Mouse (Mus musculus): ENCODE measurements around the gene Oxct2b. TPM values are rescaled to one million over a fixed set of nuclear protein-coding genes. Genes with fewer than 3 reads are reported as not detected.

The Oxct2b gene
- polyA plus RNA-seq (2016; fragmentation: Nextera tagmentation; extraction: Ambion mirVana) = 0.09 and 0.12 TPM in 2 replicates

DNA sequence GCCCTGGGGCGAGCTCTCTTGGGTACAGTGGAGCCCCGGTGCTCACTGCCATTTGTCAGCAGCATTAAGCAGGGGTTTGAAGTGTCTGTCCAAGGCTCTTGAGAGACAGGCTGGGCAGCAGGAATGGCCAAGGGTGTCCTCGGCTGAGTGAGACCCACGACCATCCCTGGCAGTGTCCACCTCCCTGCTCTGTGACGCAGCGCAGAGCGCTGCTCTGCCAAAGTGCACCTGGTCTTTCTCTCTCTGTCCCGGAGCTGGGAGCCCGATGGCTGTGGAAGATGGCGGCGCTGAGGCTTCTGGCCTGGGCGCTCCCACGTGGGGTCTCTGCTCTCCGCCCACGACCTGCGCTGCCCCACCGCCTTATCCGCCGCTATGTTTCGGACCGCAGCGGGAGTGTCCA is at the start of gene Oxct2b:
Oxct2b (plus strand) TSS at position 256 of the 400 bp plus-strand sequence.
- 13% methylated on average over 22 of the region's 22 CpGs for WGBS
- H3K36me3 ChIP-seq (replicated peaks) = no peaks in the 10 kb centered on the region
- peaks cover 5% of the 10 kb centered on the region for H3K4me1 ChIP-seq
- H3K27me3 ChIP-seq (replicated peaks; ENCODE audit: low read depth, poor library complexity, severe bottlenecking) = peaks cover 36% of the 10 kb centered on the region
- H3K4me3 ChIP-seq = peak within 1 kb of the TSS; percentile 53
- no peaks in the 10 kb centered on the region for H3K9me3 ChIP-seq
- peak within 1 kb of the TSS; percentile 30; the same call in 1 of the 2 replicates for H3K27ac ChIP-seq (replicated peaks)
- DNase-seq (ENCODE audit: low spot score) = peak; percentile 55

DNA sequence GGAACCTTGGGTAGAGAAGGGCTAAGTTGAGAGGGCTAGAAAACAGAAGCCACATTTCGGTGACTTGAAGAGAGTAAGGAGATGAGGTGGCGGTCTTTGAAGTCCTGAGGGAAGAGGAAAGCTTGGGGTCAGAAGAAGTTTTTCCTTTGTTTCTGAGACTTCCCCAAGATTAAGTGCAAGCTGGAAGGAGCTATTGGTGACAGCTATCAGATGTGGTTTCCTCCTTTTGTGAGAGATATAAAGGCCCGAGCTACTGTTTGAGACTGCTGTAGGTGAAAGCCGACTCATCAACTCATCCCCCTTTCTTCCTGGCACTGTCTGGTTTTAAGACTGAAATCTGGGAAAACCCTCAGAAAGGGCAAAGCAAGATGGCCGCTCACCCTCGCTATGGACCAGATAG is 47.4 kb upstream of the Oxct2b start:
- peaks cover 6% of the 10 kb centered on the region for H3K4me1 ChIP-seq
- H3K4me3 ChIP-seq = no peak overlapping the region
- WGBS = 85% methylated on average over 6 of the region's 6 CpGs
- no peak overlapping the region for H3K27ac ChIP-seq (replicated peaks)
- no peak for DNase-seq (ENCODE audit: low spot score)
- H3K27me3 ChIP-seq (replicated peaks; ENCODE audit: low read depth, poor library complexity, severe bottlenecking) = peaks cover 7% of the 10 kb centered on the region; the same call in 1 of the 2 replicates
- H3K36me3 ChIP-seq (replicated peaks) = no peaks in the 10 kb centered on the region
- H3K9me3 ChIP-seq = no peaks in the 10 kb centered on the region

DNA sequence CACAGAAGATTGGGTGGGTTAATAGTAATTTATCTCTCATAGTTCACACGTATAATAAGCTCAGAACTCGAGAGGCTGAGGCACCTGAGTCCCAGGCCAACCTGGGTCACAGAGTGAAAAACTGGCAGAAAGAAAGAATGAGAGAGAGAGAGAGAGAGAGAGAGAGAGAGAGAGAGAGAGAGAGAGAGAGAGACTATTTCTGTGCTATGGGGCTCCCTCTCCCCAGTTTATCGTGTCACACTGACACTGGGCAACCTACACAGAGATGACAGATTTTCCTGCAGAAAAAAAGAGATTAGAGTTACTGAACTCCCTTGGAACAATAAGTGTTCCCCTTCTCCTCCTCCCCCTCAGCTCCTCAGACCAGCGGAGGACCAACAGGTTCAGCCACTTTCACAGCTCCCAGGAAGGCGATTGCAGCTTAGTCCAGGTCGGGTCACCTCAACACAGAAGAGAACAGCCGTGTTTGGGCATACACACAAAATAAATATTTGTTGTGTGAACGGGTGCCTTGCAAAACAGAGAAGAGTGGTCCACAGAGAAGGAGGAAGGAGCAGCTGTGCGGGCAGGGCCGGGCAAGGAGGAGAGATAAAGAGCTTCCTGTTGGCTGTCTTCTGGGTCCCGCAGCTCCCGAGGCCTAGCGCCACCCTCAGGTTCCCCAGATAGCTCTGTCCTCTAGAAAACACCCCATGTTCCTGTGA is 44.6 kb upstream of the Oxct2b start:
- H3K4me1 ChIP-seq = peaks cover 6% of the 10 kb centered on the region
- peak overlapping the region; percentile 40 for H3K27ac ChIP-seq (replicated peaks)
- peak; percentile 56 for DNase-seq (ENCODE audit: low spot score)
- 9% methylated on average over 13 of the region's 13 CpGs for WGBS
- H3K9me3 ChIP-seq = no peaks in the 10 kb centered on the region
- H3K4me3 ChIP-seq = peak overlapping the region; percentile 36
- no peaks in the 10 kb centered on the region for H3K36me3 ChIP-seq (replicated peaks)
- peaks cover 7% of the 10 kb centered on the region; the same call in 1 of the 2 replicates for H3K27me3 ChIP-seq (replicated peaks; ENCODE audit: low read depth, poor library complexity, severe bottlenecking)

- Histone ChIP-seq H3K36me3 (replicated peaks) (no peaks in the 10 kb centered on the region), H3K4me3 (no peak overlapping the region), H3K4me1 (peaks cover 6% of the 10 kb centered on the region), H3K27me3 (replicated peaks; ENCODE audit: low read depth, poor library complexity, severe bottlenecking) (no peaks in the 10 kb centered on the region), H3K27ac (replicated peaks) (no peak overlapping the region), H3K9me3 (no peaks in the 10 kb centered on the region)
- DNase-seq (ENCODE audit: low spot score) = no peak
- 67% methylated on average over 8 of the region's 8 CpGs for WGBS
Measured at GRCm38 (mm10) chr4:123076928-123077327, 39.1 kb upstream of the Oxct2b start.

DNA sequence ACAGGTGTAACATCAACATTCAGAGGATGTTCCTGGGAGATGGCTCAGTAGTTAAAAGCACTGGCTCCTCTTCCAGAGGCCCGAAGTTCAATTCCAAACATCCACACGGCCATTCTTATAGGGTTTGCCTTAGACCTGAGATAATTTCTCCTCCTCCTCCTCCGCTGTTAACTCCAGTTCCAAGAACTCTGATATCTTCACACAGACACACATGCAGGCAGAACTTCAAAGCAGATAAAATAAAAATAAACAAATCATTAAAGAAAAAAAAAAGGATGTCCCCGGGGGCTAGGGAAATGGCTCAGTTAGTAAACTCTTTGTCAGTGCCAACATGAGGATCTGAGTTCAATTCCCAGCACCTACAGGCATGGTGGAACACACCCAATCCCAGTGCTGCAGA is 37.8 kb upstream of the Oxct2b start:
- WGBS = 82% methylated on average over 4 of the region's 4 CpGs
- H3K27me3 ChIP-seq (replicated peaks; ENCODE audit: low read depth, poor library complexity, severe bottlenecking) = no peaks in the 10 kb centered on the region
- H3K9me3 ChIP-seq = no peaks in the 10 kb centered on the region
- DNase-seq (ENCODE audit: low spot score) = no peak
- no peak overlapping the region for H3K27ac ChIP-seq (replicated peaks)
- H3K4me1 ChIP-seq = peaks cover 10% of the 10 kb centered on the region; the same call in 1 of the 2 replicates
- no peaks in the 10 kb centered on the region for H3K36me3 ChIP-seq (replicated peaks)
- no peak overlapping the region for H3K4me3 ChIP-seq

GRCm38 (mm10) chr4:123080791-123081190 is 35.3 kb upstream of the Oxct2b start:
- Histone ChIP-seq H3K27ac (replicated peaks) (no peak overlapping the region), H3K36me3 (replicated peaks) (no peaks in the 10 kb centered on the region), H3K27me3 (replicated peaks; ENCODE audit: low read depth, poor library complexity, severe bottlenecking) (no peaks in the 10 kb centered on the region), H3K9me3 (no peaks in the 10 kb centered on the region), H3K4me1 (peaks cover 10% of the 10 kb centered on the region; the same call in 1 of the 2 replicates), H3K4me3 (no peak overlapping the region)
- no peak for DNase-seq (ENCODE audit: low spot score)
- WGBS = 44% methylated on average over 13 of the region's 13 CpGs

GRCm38 (mm10) chr4:123082283-123083163 is 33.5 kb upstream of the Oxct2b start:
- no peaks in the 10 kb centered on the region for H3K27me3 ChIP-seq (replicated peaks; ENCODE audit: low read depth, poor library complexity, severe bottlenecking)
- H3K27ac ChIP-seq (replicated peaks) = 0 out of 2 replicates have a peak overlapping the region, but pooled peaks have one; percentile 24
- no peak overlapping the region for H3K4me3 ChIP-seq
- DNase-seq (ENCODE audit: low spot score) = peak; percentile 71
- H3K9me3 ChIP-seq = no peaks in the 10 kb centered on the region
- 69% methylated on average over 20 of the region's 20 CpGs for WGBS
- H3K36me3 ChIP-seq (replicated peaks) = no peaks in the 10 kb centered on the region
- H3K4me1 ChIP-seq = peaks cover 10% of the 10 kb centered on the region; the same call in 1 of the 2 replicates

DNA sequence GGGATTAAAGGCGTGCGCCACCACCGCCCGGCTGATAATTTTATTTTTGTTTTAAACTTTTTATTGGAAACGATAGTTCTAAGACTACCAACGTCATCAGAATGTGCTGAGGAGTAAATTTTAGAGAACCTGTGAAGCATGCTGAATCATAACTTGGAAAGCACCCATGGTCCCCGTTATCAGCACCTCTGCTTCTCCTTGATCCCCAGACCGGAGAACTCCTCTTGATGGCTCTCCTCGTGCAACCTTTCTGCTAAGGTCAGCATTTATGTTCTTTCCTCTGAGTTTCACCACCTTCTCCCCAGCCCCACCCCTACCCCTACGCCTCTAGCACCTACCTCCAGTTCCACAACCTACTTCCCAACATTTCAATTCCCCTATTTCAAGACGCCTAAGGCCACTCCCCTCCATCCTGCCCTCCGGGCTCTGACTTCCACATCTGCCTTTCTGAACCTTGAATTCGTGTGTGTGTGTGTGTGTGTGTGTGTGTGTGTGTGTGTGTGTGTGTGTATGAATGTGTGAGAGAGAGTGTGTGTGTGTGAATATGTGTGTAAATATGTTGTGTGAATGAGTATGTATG is 32.7 kb upstream of the Oxct2b start:
- Histone ChIP-seq H3K27ac (replicated peaks) (no peak overlapping the region), H3K9me3 (no peaks in the 10 kb centered on the region), H3K4me1 (peaks cover 10% of the 10 kb centered on the region; the same call in 1 of the 2 replicates), H3K36me3 (replicated peaks) (no peaks in the 10 kb centered on the region), H3K4me3 (no peak overlapping the region), H3K27me3 (replicated peaks; ENCODE audit: low read depth, poor library complexity, severe bottlenecking) (no peaks in the 10 kb centered on the region)
- no peak for DNase-seq (ENCODE audit: low spot score)
- 72% methylated on average over 13 of the region's 13 CpGs for WGBS

- DNase-seq (ENCODE audit: low spot score) = no peak
- H3K9me3 ChIP-seq = no peaks in the 10 kb centered on the region
- H3K36me3 ChIP-seq (replicated peaks) = no peaks in the 10 kb centered on the region
- H3K4me1 ChIP-seq = peaks cover 10% of the 10 kb centered on the region; the same call in 1 of the 2 replicates
- H3K4me3 ChIP-seq = no peak overlapping the region
- H3K27me3 ChIP-seq (replicated peaks; ENCODE audit: low read depth, poor library complexity, severe bottlenecking) = no peaks in the 10 kb centered on the region
- WGBS = 82% methylated on average over 2 of the region's 2 CpGs
- H3K27ac ChIP-seq (replicated peaks) = no peak overlapping the region
Measured at GRCm38 (mm10) chr4:123085290-123085689, 30.8 kb upstream of the Oxct2b start.

DNA sequence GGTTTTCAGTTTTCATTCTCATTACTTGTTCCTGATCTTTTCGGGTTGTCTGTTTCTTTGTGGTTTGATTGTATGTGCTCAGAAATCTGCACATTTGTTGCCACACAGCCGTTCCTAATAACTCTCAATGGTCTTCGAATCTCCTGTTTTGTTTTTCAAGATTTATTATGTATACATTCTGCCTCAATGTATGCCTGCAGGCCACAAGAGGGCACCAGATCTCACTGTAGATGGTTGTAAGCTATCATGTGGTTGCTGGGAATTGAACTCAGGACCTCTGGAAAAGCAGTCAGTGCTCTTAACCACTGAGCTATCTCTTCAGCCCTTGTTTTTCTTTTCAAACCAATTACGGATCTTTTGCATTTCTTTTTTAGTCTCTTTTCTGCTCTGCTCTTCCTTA is 29.7 kb upstream of the Oxct2b start:
- Histone ChIP-seq H3K36me3 (replicated peaks) (no peaks in the 10 kb centered on the region), H3K27me3 (replicated peaks; ENCODE audit: low read depth, poor library complexity, severe bottlenecking) (no peaks in the 10 kb centered on the region), H3K4me1 (peaks cover 10% of the 10 kb centered on the region; the same call in 1 of the 2 replicates), H3K4me3 (no peak overlapping the region), H3K9me3 (no peaks in the 10 kb centered on the region), H3K27ac (replicated peaks) (no peak overlapping the region)
- DNase-seq (ENCODE audit: low spot score) = no peak
- 93% methylated on average over 4 of the region's 4 CpGs for WGBS

DNA sequence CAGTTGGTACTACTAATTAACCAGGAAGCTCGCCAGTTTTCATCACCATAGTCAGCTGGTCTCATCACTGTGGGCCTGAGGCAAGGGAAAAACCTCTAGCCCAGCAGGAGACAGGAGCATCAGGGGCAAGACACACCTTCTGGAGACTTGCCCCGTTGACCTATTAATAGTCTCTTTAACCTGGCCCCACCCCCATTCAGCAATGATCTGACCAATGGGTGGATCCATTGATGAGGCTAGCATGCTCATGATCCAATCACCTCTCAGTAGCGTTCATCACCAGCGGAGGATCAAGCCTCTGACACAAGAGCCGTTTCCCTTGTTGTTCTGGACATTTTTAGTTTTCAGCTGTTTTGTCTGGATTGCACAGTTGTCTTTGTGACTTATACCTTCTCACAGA is 23.4 kb upstream of the Oxct2b start:
- Histone ChIP-seq H3K9me3 (no peaks in the 10 kb centered on the region), H3K36me3 (replicated peaks) (no peaks in the 10 kb centered on the region), H3K27me3 (replicated peaks; ENCODE audit: low read depth, poor library complexity, severe bottlenecking) (no peaks in the 10 kb centered on the region), H3K27ac (replicated peaks) (no peak overlapping the region), H3K4me1 (peaks cover 13% of the 10 kb centered on the region), H3K4me3 (no peak overlapping the region)
- 73% methylated on average over 5 of the region's 5 CpGs for WGBS
- DNase-seq (ENCODE audit: low spot score) = no peak

- Histone ChIP-seq H3K36me3 (replicated peaks) (no peaks in the 10 kb centered on the region), H3K9me3 (no peaks in the 10 kb centered on the region), H3K27ac (replicated peaks) (no peak overlapping the region), H3K4me3 (no peak overlapping the region), H3K27me3 (replicated peaks; ENCODE audit: low read depth, poor library complexity, severe bottlenecking) (no peaks in the 10 kb centered on the region), H3K4me1 (peaks cover 13% of the 10 kb centered on the region)
- DNase-seq (ENCODE audit: low spot score) = peak; percentile 40
- WGBS = 58% methylated on average over 17 of the region's 17 CpGs
Measured at GRCm38 (mm10) chr4:123093064-123093776, 22.8 kb upstream of the Oxct2b start.

All from embryonic facial prominence, embryonic 10.5 days (tissue).